Mouse (Mus musculus): ENCODE measurements around the gene Pigw.
A peak's percentile ranks its signal among the peaks of the same experiment; 100 is the strongest.
"Not testable (repeated sequence)": the region's sequence is repeated elsewhere in the genome, so short reads cannot be mapped to it uniquely, and the experiment has no call there.

Gene Pigw

GRCm38 (mm10) chr11:84886767-84887511, 6.9 kb upstream of the Pigw start:
- H3K4me3 ChIP-seq (replicated peaks; ENCODE audit: low read length), result no peak overlapping the region
- peaks cover 90% of the 10 kb centered on the region for H3K36me3 ChIP-seq (ENCODE audit: insufficient read depth, low read length)
- TF ChIP-seq POU5F1 (IDR thresholded peaks at IDR 0.05; ENCODE audit: borderline replicate concordance, low read length) (no peak), CTCF (conservative IDR thresholded peaks at IDR 0.05; ENCODE audit: low read length) (no peak)
- H3K27me3 ChIP-seq (ENCODE audit: insufficient read depth, low read length), result no peaks in the 10 kb centered on the region
- peaks cover 31% of the 10 kb centered on the region for H3K4me1 ChIP-seq (replicated peaks; ENCODE audit: low read depth, low read length)
- H3K9me3 ChIP-seq (ENCODE audit: low read length), result no peaks in the 10 kb centered on the region

- H3K4me3 ChIP-seq (replicated peaks; ENCODE audit: low read length), result no peak overlapping the region
- H3K9me3 ChIP-seq (ENCODE audit: low read length), result no peaks in the 10 kb centered on the region
- H3K36me3 ChIP-seq (ENCODE audit: insufficient read depth, low read length), result peaks cover 90% of the 10 kb centered on the region
- no peaks in the 10 kb centered on the region for H3K27me3 ChIP-seq (ENCODE audit: insufficient read depth, low read length)
- H3K4me1 ChIP-seq (replicated peaks; ENCODE audit: low read depth, low read length), result peaks cover 34% of the 10 kb centered on the region
- TF ChIP-seq NANOG (IDR thresholded peaks at IDR 0.05; ENCODE audit: borderline replicate concordance, low read length) (no peak), CTCF (conservative IDR thresholded peaks at IDR 0.05; ENCODE audit: low read length) (no peak), POU5F1 (IDR thresholded peaks at IDR 0.05; ENCODE audit: borderline replicate concordance, low read length) (no peak)
Observed at GRCm38 (mm10) chr11:84886236-84886635, 6.2 kb upstream of the Pigw start.

- H3K27me3 ChIP-seq (ENCODE audit: insufficient read depth, low read length), result no peaks in the 10 kb centered on the region
- H3K9me3 ChIP-seq (ENCODE audit: low read length), result no peaks in the 10 kb centered on the region
- TF ChIP-seq CTCF (conservative IDR thresholded peaks at IDR 0.05; ENCODE audit: low read length), result no peak
- H3K4me1 ChIP-seq (replicated peaks; ENCODE audit: low read depth, low read length), result peaks cover 41% of the 10 kb centered on the region
- H3K36me3 ChIP-seq (ENCODE audit: insufficient read depth, low read length), result peaks cover 86% of the 10 kb centered on the region
- H3K4me3 ChIP-seq (replicated peaks; ENCODE audit: low read length), result no peak overlapping the region
Observed at GRCm38 (mm10) chr11:84885238-84885637, 5.2 kb upstream of the Pigw start.

GRCm38 (mm10) chr11:84882346-84882745, 2.3 kb upstream of the Pigw start:
- no peaks in the 10 kb centered on the region for H3K9me3 ChIP-seq (ENCODE audit: low read length)
- peaks cover 69% of the 10 kb centered on the region for H3K36me3 ChIP-seq (ENCODE audit: insufficient read depth, low read length)
- TF ChIP-seq POU5F1 (IDR thresholded peaks at IDR 0.05; ENCODE audit: borderline replicate concordance, low read length), result no peak
- TF ChIP-seq CTCF (conservative IDR thresholded peaks at IDR 0.05; ENCODE audit: low read length), result no peak
- no peak for TF ChIP-seq NANOG (IDR thresholded peaks at IDR 0.05; ENCODE audit: borderline replicate concordance, low read length)

GRCm38 (mm10) chr11:84880971-84881370, 886 bp upstream of the Pigw start:
- Histone ChIP-seq H3K36me3 (ENCODE audit: insufficient read depth, low read length) (peaks cover 61% of the 10 kb centered on the region), H3K4me3 (replicated peaks; ENCODE audit: low read length) (peak overlapping the region; percentile 95), H3K9me3 (ENCODE audit: low read length) (no peaks in the 10 kb centered on the region), H3K27me3 (ENCODE audit: insufficient read depth, low read length) (no peaks in the 10 kb centered on the region), H3K4me1 (replicated peaks; ENCODE audit: low read depth, low read length) (peaks cover 59% of the 10 kb centered on the region)
- TF ChIP-seq NANOG (IDR thresholded peaks at IDR 0.05; ENCODE audit: borderline replicate concordance, low read length) (no peak), POU5F1 (IDR thresholded peaks at IDR 0.05; ENCODE audit: borderline replicate concordance, low read length) (no peak), CTCF (conservative IDR thresholded peaks at IDR 0.05; ENCODE audit: low read length) (no peak)

More at GRCm38 (mm10) chr11:84882346-84882745, 2.3 kb upstream of the Pigw start:
- Histone ChIP-seq H3K27me3 (ENCODE audit: insufficient read depth, low read length) (no peaks in the 10 kb centered on the region), H3K4me1 (replicated peaks; ENCODE audit: low read depth, low read length) (peaks cover 59% of the 10 kb centered on the region), H3K4me3 (replicated peaks; ENCODE audit: low read length) (no peak overlapping the region)

- TF ChIP-seq CTCF (conservative IDR thresholded peaks at IDR 0.05; ENCODE audit: low read length) (no peak), POU5F1 (IDR thresholded peaks at IDR 0.05; ENCODE audit: borderline replicate concordance, low read length) (no peak), NANOG (IDR thresholded peaks at IDR 0.05; ENCODE audit: borderline replicate concordance, low read length) (no peak)
- H3K4me1 ChIP-seq (replicated peaks; ENCODE audit: low read depth, low read length), result peaks cover 59% of the 10 kb centered on the region
- no peaks in the 10 kb centered on the region for H3K9me3 ChIP-seq (ENCODE audit: low read length)
- H3K36me3 ChIP-seq (ENCODE audit: insufficient read depth, low read length), result peaks cover 56% of the 10 kb centered on the region
- H3K4me3 ChIP-seq (replicated peaks; ENCODE audit: low read length), result peak overlapping the region; percentile 95
- H3K27me3 ChIP-seq (ENCODE audit: insufficient read depth, low read length), result no peaks in the 10 kb centered on the region
Observed at GRCm38 (mm10) chr11:84880465-84880961, 428 bp upstream of the Pigw start.

- TF ChIP-seq CTCF (conservative IDR thresholded peaks at IDR 0.05; ENCODE audit: low read length) (no peak), POU5F1 (IDR thresholded peaks at IDR 0.05; ENCODE audit: borderline replicate concordance, low read length) (no peak), NANOG (IDR thresholded peaks at IDR 0.05; ENCODE audit: borderline replicate concordance, low read length) (no peak)
- no peaks in the 10 kb centered on the region for H3K9me3 ChIP-seq (ENCODE audit: low read length)
- H3K36me3 ChIP-seq (ENCODE audit: insufficient read depth, low read length), result peaks cover 49% of the 10 kb centered on the region
- H3K4me1 ChIP-seq (replicated peaks; ENCODE audit: low read depth, low read length), result peaks cover 51% of the 10 kb centered on the region
- H3K4me3 ChIP-seq (replicated peaks; ENCODE audit: low read length), result peak overlapping the region; percentile 95
- no peaks in the 10 kb centered on the region for H3K27me3 ChIP-seq (ENCODE audit: insufficient read depth, low read length)
Observed at GRCm38 (mm10) chr11:84879007-84879771, 896 bp downstream of the Pigw start.

GRCm38 (mm10) chr11:84876020-84876419, 4.1 kb downstream of the Pigw start:
- not testable (repeated sequence) for H3K9me3 ChIP-seq (ENCODE audit: low read length); H3K4me3 ChIP-seq (replicated peaks; ENCODE audit: low read length); H3K27me3 ChIP-seq (ENCODE audit: insufficient read depth, low read length)
- Histone ChIP-seq H3K36me3 (ENCODE audit: insufficient read depth, low read length) (peaks cover 34% of the 10 kb centered on the region), H3K4me1 (replicated peaks; ENCODE audit: low read depth, low read length) (peaks cover 40% of the 10 kb centered on the region)
